Mouse (Mus musculus): Measurements from ENCODE around the gene Ksr1. TPM values are rescaled to one million over a fixed set of nuclear protein-coding genes. Genes with fewer than 3 reads are reported as not detected.

Ksr1 gene
- total and polyA plus RNA-seq, 2 experiments from 2014 or later, result 1.9 to 51.3 TPM

GRCm38 (mm10) chr11:78978176-78979019, 167.8 kb downstream of the Ksr1 start:
- Histone ChIP-seq H3K27me3 (ENCODE audit: insufficient read depth, low read length) (no peaks in the 10 kb centered on the region), H3K4me3 (ENCODE audit: low read length) (no peak overlapping the region), H3K27ac (no peak overlapping the region), H3K9ac (replicated peaks; ENCODE audit: low read length) (no peak overlapping the region), H3K4me2 (ENCODE audit: low read depth, low read length) (no peak overlapping the region), H3K9me3 (ENCODE audit: low read length) (no peaks in the 10 kb centered on the region), H3K36me3 (ENCODE audit: insufficient read depth, low read length) (no peaks in the 10 kb centered on the region), H3K4me1 (ENCODE audit: insufficient read depth, low read length) (no peaks in the 10 kb centered on the region)
- no peak for DNase-seq (ENCODE audit: low spot score)
- WGBS, result 80% methylated on average over 12 of the region's 12 CpGs
- no peak for TF ChIP-seq CTCF (IDR thresholded peaks at IDR 0.05; ENCODE audit: low read depth)
- ATAC-seq, result no peak

- H3K27ac ChIP-seq, result no peak overlapping the region
- H3K4me2 ChIP-seq (ENCODE audit: low read depth, low read length), result no peak overlapping the region
- H3K4me1 ChIP-seq (ENCODE audit: insufficient read depth, low read length), result peaks cover 4% of the 10 kb centered on the region; the same call in 1 of the 2 replicates
- TF ChIP-seq CTCF (IDR thresholded peaks at IDR 0.05; ENCODE audit: low read depth), result no peak
- H3K4me3 ChIP-seq (ENCODE audit: low read length), result no peak overlapping the region
- no peak for ATAC-seq
- no peaks in the 10 kb centered on the region for H3K36me3 ChIP-seq (ENCODE audit: insufficient read depth, low read length)
- no peaks in the 10 kb centered on the region for H3K27me3 ChIP-seq (ENCODE audit: insufficient read depth, low read length)
- DNase-seq (ENCODE audit: low spot score), result no peak
- H3K9ac ChIP-seq (replicated peaks; ENCODE audit: low read length), result no peak overlapping the region
- 77% methylated on average over 8 of the region's 8 CpGs for WGBS
- H3K9me3 ChIP-seq (ENCODE audit: low read length), result no peaks in the 10 kb centered on the region
These were observed 169.3 kb downstream of the Ksr1 start for GRCm38 (mm10) chr11:78976731-78977510.

- Histone ChIP-seq H3K36me3 (ENCODE audit: insufficient read depth, low read length) (no peaks in the 10 kb centered on the region), H3K27me3 (ENCODE audit: insufficient read depth, low read length) (no peaks in the 10 kb centered on the region), H3K9ac (replicated peaks; ENCODE audit: low read length) (no peak overlapping the region), H3K27ac (no peak overlapping the region), H3K4me1 (ENCODE audit: insufficient read depth, low read length) (peaks cover 4% of the 10 kb centered on the region; the same call in 1 of the 2 replicates), H3K4me3 (ENCODE audit: low read length) (0 out of 2 replicates have a peak overlapping the region, but pooled peaks have one; percentile 6), H3K4me2 (ENCODE audit: low read depth, low read length) (peak overlapping the region; percentile 33), H3K9me3 (ENCODE audit: low read length) (no peaks in the 10 kb centered on the region)
- ATAC-seq (peak; percentile 76), DNase-seq (ENCODE audit: low spot score) (peak; percentile 71)
- WGBS, result 45% methylated on average over 17 of the region's 17 CpGs
- no peak for TF ChIP-seq CTCF (IDR thresholded peaks at IDR 0.05; ENCODE audit: low read depth)
These were observed 172.6 kb downstream of the Ksr1 start for GRCm38 (mm10) chr11:78973381-78974150.

GRCm38 (mm10) chr11:78972811-78973351, 173.3 kb downstream of the Ksr1 start:
- H3K9ac ChIP-seq (replicated peaks; ENCODE audit: low read length), result no peak overlapping the region
- H3K27me3 ChIP-seq (ENCODE audit: insufficient read depth, low read length), result no peaks in the 10 kb centered on the region
- DNase-seq (ENCODE audit: low spot score) (peak; percentile 9), ATAC-seq (no peak)
- no peaks in the 10 kb centered on the region for H3K36me3 ChIP-seq (ENCODE audit: insufficient read depth, low read length)
- no peaks in the 10 kb centered on the region for H3K9me3 ChIP-seq (ENCODE audit: low read length)
- peaks cover 4% of the 10 kb centered on the region; the same call in 1 of the 2 replicates for H3K4me1 ChIP-seq (ENCODE audit: insufficient read depth, low read length)
- 43% methylated on average over 8 of the region's 8 CpGs for WGBS
- no peak for TF ChIP-seq CTCF (IDR thresholded peaks at IDR 0.05; ENCODE audit: low read depth)
- peak overlapping the region; percentile 33 for H3K4me2 ChIP-seq (ENCODE audit: low read depth, low read length)
- H3K4me3 ChIP-seq (ENCODE audit: low read length), result no peak overlapping the region
- no peak overlapping the region for H3K27ac ChIP-seq

- no peak for ATAC-seq
- Histone ChIP-seq H3K36me3 (ENCODE audit: insufficient read depth, low read length) (no peaks in the 10 kb centered on the region), H3K9me3 (ENCODE audit: low read length) (no peaks in the 10 kb centered on the region), H3K27me3 (ENCODE audit: insufficient read depth, low read length) (no peaks in the 10 kb centered on the region), H3K4me2 (ENCODE audit: low read depth, low read length) (no peak overlapping the region), H3K4me1 (ENCODE audit: insufficient read depth, low read length) (peaks cover 4% of the 10 kb centered on the region; the same call in 1 of the 2 replicates), H3K4me3 (ENCODE audit: low read length) (no peak overlapping the region), H3K9ac (replicated peaks; ENCODE audit: low read length) (no peak overlapping the region), H3K27ac (no peak overlapping the region)
- 53% methylated on average over 5 of the region's 6 CpGs for WGBS
- no peak for DNase-seq (ENCODE audit: low spot score)
- TF ChIP-seq CTCF (IDR thresholded peaks at IDR 0.05; ENCODE audit: low read depth), result no peak
These were observed 173.9 kb downstream of the Ksr1 start for GRCm38 (mm10) chr11:78972328-78972727.

- Histone ChIP-seq H3K9ac (replicated peaks; ENCODE audit: low read length) (no peak overlapping the region), H3K4me2 (ENCODE audit: low read depth, low read length) (no peak overlapping the region), H3K9me3 (ENCODE audit: low read length) (no peaks in the 10 kb centered on the region), H3K4me3 (ENCODE audit: low read length) (no peak overlapping the region), H3K27me3 (ENCODE audit: insufficient read depth, low read length) (no peaks in the 10 kb centered on the region), H3K4me1 (ENCODE audit: insufficient read depth, low read length) (peaks cover 4% of the 10 kb centered on the region; the same call in 1 of the 2 replicates), H3K36me3 (ENCODE audit: insufficient read depth, low read length) (no peaks in the 10 kb centered on the region), H3K27ac (no peak overlapping the region)
- TF ChIP-seq CTCF (IDR thresholded peaks at IDR 0.05; ENCODE audit: low read depth), result no peak
- 94% methylated on average over 3 of the region's 3 CpGs for WGBS
- no peak for ATAC-seq
- DNase-seq (ENCODE audit: low spot score), result no peak
These were observed 174.5 kb downstream of the Ksr1 start for GRCm38 (mm10) chr11:78971746-78972145.

Data from hindbrain, postnatal 0 days (tissue).